Mouse (Mus musculus) adrenal gland (tissue): ENCODE data around the gene Zp3r.
"Not testable (repeated sequence)": the region's sequence is repeated elsewhere in the genome, so short reads cannot be mapped to it uniquely, and the experiment has no call there.

Experiments
- intact Hi-C: fragments of 180-260 bp; cut with DNase I; formaldehyde crosslinking; loops from one replicate; pipeline ENCODE4 v1.15.1; 2025
- long read RNA-seq, 2 experiments: library from polyadenylated mRNA; unstranded; transcript quantifications; one replicate each; pipeline ENCODE4 v2.0.0; 2020; ENCODE audit warnings: borderline replicate concordance in 1 of 2; ENCODE audit not compliant: insufficient replicate concordance in 1 of 2

Zp3r gene
- long read RNA-seq, experiment 1: 0 reads
- long read RNA-seq, experiment 2: 0 reads

DNA sequence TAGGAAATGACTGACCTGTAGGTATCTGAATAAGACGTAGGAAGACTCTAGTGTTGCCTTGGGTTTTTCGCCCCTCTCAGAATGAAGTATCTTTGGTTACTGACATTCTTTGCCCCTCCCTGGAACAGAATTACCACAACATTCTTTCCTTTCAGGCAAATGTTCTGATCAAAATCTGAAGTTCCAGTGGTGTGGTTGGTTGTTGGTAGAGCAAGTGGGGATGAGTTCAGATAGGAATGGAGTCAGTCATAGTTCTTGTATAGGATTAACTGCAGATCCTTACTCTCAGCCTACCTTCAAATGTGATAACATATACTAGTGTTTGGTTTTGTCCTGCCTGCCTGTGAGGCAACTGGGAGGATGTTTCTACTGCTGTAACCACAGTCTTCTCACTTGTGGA, at the start of gene Zp3r:
Gene Zp3r (minus strand): TSS at position 101 of the 400 bp plus-strand sequence.
- intact Hi-C loops: no loop called here

DNA sequence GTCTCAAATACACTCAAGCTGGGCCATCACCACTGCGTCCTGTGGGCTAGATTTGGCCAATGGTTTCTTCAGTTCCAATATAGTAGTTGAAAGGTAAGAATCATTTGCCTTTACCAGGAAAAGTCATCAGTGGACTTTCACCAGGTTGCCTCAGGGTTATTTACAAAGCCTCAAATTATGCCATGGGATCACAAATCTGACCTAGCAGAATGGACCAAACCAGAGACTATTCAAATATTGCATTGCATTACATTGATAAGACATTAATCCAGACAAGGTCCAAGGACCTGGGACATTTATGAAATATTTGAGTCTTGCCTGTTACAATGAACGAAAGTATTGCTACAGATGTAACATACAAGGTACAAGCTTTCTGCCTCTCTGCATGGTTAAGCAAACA, 49.1 kb upstream of the Zp3r start:
- intact Hi-C loops: no loop called here

DNA sequence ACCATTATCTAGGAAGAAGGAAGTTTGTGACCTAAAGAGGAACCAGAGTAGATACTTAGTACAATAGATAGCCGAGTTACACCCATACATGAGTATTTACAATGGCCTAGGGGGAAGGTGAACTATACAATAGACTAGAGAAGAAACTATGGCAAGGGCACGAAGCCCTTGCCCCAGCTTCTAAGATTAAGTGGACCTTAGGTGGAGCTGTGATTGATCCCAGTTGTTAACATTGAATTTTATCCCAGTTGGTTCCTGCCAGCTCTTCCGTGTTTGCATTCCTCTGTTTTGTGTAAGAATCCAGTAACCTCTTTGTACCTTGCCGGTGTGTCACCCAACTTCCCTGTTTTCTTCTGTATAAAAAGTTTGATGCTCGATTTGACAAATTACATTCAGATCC, 34.2 kb upstream of the Zp3r start:
- intact Hi-C loops: not testable (repeated sequence)

DNA sequence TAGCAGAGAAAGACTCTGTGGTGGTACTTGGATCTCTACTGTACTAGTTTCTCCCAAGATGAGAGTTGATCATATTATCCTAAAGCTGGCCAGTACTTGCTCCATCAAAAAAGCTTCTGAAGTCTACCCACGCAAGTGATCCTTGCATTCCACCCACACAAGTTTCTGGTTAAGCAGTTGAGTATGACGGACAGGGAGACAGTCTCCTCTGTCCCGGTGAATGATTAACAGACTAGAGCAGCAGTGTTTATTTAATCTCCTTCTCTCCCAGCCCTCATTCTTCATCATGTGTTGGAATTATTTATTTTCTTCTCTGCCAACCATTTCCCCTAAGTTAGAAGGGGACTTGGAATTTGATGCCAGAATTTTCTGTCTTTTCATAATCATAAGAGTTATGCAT, 32.0 kb upstream of the Zp3r start, which contains the start of gene C4bp:
Gene C4bp (minus strand): TSS at position 179 of the 400 bp plus-strand sequence.
- intact Hi-C loops: no loop called here

DNA sequence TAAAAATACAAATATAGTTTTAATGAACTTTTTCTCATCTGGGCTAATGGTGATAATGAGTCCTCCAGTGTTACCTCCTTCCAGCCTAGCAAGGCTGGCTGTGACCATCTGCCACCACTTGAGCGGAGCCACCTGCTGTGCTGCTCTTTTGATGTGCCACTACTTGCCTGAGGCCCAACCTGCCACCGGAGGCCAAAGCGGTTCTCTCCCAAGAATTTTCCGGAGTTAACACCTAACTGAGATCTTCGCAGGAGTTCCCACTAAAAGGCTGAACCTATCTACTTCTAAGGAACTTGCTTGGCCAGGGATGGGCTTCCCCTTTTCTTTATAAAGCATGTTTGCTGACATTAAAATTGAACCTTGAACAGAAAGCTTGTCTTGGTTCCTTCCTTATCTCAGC, 30.2 kb upstream of the Zp3r start:
- intact Hi-C loops: not testable (repeated sequence)

DNA sequence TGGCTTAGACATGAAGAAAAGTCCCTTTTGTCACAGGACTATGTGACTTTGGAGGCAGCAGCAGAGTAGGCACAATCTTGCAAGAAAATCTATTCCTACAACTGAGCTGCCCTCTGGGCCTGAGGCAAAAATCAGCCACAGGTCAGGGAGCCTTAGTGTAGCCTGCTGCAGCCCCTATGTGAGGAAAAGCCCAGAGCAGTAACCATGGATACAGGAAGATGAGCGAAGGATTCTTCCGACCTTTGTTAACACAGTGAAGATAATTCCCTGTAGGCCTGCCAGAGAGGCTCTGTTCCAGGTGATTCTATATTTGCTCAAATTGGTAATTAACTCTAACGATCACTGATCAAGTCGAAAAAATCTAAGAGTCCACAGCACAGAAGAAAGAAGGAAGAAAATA, 14.7 kb upstream of the Zp3r start:
- intact Hi-C loops: no loop called here

DNA sequence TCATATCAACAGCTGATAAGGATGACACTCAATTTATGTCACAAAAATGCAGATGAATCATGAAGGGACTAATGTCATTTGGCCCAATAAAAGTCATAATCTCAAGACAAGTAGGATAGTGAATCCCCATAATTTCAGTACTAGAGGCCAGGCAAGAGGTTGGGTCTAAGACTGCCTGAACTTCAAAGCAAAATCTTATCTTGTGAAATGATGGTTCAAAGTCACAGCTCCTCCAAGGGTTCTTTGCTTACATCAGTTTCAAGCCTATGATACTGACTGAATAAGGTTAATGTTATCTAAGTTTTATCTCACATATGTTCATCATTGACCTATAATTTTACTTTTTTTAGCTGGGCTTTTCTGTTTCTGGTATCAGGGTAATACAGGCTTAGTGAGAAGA, 11.5 kb upstream of the Zp3r start:
- intact Hi-C loops: no loop called here

DNA sequence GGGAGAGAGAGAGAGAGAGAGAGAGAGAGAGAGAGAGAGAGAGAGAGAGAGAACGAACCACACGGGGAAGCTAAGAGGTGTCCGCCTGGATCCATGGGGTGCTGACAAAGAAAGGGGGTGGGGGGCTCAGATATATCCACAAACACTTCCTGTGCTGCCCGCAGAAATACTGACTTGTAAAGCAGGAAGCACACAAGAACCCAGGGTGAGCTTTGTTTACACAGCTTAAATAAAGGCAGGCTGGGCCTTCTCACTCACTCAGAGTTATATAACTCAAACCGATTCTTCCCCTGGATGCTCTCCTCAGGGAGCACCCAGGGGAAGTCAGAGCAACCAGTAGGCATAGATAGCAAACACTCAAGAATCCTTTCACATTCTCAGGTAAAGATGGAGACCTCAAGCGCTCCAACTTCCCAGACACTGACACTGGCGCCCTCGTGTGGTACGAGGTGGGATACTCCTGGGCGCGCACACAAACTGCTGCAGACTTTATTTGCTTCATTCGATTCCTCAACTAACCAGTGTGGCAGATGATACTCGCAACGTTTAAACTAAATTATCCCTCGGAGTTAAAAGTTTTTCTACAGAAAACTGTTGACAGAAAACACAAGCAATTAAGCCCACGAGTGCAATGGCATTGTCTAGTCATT, 4.5 kb upstream of the Zp3r start:
- intact Hi-C loops: no loop called here

DNA sequence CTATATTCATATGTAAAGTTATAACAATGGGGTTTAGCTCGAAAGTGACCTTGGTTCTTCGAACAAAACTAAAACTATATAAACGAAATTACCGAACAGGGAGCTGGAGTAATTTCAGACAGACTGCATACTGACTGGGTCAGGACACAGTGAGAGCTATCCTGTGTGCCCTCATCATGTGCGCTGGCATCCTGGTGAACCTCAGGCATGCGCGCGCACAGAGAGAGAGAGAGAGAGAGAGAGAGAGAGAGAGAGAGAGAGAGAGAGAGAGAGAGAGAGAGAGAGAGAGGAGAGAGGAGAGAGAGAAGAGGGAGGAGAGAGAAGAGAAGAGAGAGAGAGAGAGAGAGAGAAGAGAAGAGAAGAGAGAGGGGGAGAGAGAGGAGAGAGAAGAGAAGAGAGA, 3.9 kb upstream of the Zp3r start:
- intact Hi-C loops: no loop called here

DNA sequence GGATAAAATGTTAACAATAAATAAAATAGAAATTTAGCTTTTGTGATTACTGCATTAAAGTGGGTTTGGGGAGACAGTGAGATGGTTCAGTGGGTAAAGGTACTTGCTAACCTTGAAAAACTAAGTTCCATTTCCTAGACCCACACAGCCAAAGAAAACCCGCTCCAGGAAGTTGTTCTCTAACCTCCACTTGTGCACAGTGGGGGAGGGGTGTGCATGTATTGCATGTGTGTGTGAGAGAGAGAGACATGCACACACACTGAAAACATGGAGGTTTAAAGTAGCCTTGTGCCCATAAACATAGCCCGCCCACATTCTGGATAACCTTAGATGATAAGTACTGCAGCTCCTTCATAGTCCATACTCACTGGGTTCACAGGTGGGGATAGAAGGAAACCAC, 33.1 kb downstream of the Zp3r start:
- intact Hi-C loops: no loop called here

DNA sequence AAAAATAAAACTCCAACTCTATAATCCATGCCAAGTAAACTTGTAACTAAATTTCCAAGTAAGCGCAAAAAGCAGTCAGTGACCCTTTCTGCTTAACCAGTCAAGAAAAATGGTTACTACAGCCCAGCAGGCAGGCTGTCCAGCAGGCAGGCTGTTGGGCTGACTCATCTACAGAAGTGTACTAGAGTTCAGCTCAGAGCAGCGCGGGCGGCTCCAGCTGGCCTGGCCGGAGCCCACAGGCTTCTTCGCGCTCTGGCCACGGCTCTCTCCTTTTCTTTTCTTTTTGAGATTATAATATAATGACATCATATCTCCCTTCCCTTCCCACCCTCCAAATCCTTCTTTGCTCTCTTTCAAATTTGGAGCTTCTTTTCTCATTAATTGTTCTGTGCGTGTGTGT, 40.8 kb downstream of the Zp3r start:
- intact Hi-C loops: no loop called here

DNA sequence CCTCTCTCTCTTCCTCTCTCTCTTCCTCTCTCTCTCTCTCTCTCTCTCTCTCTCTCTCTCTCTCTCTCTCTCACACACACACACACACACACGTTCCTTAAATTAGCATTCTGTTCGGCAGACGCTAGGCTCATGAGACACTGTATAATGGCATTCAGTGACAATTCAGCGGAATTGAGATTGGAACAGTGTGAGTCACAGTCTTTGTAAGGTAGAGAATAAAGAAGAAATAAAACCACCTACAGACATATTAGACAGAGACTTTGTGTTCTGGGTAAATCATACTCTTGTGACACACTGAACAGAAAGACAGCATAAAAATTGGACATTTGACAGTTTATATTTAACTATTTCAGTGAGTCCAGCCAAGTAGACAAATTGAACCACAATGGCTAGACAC, 53.0 kb downstream of the Zp3r start:
- intact Hi-C loops: loop anchor here (5.0 kb wide), 1 partner anchor 211 kb away; no protein-coding TSS in a partner anchor

DNA sequence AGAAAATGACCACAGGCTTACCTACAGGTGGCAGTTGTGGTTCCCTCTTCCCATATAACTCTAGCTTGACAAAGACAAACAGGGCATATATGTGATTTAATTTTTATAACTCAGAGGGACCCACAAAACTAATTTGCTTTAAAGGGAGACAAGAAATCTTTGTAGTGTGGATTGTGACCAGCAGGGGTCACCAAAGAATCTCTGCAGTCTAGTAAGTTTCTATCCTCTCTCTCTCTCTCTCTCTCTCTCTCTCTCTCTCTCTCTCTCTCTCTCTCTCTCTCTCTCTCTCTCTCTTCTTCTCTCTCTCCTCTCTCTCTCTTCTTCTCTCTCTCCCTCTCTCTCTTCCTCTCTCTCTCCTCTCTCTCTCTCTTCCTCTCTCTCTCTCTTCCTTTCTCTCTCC, 53.5 kb downstream of the Zp3r start:
- intact Hi-C loops: loop anchor here (5.0 kb wide), 1 partner anchor 211 kb away; no protein-coding TSS in a partner anchor

DNA sequence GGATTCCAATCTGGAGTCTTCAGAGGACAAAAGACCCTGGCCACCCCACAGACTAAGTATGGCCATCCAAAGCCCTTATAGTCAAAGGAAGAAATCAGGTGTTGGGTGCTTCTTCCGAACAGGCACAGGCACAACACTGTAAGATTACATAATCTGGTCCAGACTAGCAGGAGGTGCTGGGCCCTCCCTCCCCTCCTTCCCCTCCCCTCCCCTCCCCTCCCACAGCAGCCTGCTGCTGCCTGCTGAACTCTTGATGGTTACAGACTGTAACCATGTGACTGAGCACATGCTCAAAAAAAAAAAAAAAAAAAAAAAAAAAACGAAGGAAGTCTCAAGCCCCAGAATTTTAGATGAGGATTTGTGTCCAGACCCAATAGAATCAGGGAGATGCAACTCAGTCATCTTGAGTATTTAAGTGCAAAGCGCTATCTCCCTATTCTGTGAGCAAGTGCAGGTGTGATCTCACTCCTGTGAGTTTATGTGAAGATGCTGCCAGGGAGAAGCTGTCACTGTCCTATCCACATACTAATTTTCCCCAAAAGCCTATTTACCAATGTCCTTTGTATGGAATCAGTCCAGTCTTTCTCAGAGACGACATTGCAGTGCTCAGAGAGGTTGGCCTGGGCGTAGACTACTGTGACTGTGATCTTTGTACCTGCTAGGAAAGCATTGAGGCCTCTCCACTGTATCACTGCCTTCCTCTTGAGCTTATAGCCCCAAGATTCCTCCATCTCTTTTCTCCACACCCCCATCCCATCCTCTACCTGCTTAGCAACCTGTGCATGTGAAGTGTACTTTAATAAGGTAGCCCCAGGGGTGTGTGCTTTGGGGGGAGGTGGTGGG, 77.8 kb downstream of the Zp3r start:
- intact Hi-C loops: no loop called here

DNA sequence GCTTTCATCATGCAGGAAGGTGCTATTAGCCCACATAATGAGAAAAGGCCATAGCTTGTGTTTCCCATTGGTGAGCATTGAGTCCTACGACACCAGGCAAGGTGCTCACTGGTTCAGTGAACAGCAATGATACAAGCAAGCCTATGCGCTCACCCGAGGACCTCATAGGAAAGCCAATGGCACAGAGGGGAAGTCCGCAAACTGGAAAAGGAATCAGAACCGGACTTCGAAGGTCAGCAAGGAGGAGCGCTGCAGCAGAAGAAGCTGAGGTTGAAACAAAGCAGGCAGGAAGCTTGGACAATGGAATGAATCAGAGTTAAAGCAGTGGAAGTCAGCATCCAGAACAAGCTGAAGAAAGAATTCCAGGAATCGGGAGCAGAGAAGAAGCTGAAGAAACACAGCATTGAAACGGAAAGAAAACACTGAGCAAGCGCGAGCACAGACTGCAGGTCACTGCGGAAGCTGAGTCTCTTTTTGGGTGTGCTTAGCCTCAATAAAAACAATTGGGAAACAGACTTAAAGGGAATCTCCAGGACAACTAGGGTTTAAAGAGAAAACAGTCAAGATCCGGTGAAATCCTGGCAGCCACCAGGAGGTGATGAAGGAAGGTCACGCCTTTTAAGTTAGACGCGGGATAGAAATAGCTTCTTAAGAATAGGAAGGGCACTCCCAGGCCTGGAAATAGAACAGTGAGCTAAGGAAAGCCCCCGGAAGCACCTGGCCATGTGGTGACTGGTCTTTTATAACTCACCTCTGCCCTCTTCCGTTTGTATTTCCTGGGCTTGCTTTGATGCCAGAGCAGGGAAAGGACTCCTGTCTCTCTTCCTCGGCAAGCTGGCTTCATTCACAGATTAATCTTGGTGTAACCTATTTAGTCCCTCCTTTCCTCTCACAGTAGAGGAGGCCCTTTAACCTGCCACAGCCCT, 78.9 kb downstream of the Zp3r start:
- intact Hi-C loops: no loop called here

DNA sequence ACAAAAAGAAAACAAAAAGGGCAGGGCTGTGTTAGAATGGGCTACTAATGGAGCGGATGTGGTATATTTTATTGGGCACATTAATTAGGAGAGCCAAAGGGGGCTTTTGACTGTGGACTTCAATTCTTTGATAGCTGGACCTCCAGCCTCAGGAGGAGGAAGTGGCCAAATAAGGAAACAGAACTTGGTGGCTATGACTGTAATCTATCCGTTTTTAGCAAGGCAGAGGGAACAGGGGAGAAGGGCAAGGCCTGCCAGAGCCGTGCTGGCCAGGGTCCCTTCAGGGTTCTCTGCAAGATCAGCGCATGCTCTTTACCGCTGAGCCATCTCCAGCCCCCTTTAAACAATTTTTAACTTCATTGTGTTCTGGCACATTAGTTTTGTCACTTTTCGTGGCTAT, 79.7 kb downstream of the Zp3r start:
- intact Hi-C loops: loop anchor here (2.0 to 10.0 kb wide), 2 partner anchors 89 to 235 kb away; no protein-coding TSS in a partner anchor

DNA sequence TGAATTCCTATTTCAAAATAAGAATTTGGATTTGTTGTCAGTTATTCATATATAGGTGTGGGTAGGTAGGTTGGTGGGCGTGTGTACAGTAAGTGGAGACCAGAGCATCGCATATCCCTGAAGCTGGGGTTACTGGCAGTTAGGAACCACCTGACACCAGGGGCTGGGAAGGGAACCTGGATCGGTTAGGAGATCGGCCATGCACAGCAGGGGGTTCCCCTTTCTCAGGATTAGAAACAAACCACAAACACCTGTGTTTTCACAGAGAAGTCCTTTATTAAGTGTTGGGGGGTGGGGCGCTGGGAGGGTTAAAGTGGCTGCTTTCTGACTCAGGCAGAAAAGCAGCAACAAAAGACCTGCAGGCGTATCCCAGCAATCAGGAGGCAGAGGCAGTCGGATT, 80.3 kb downstream of the Zp3r start:
- intact Hi-C loops: loop anchor here (2.0 to 10.0 kb wide), 2 partner anchors 90 to 236 kb away; no protein-coding TSS in a partner anchor

DNA sequence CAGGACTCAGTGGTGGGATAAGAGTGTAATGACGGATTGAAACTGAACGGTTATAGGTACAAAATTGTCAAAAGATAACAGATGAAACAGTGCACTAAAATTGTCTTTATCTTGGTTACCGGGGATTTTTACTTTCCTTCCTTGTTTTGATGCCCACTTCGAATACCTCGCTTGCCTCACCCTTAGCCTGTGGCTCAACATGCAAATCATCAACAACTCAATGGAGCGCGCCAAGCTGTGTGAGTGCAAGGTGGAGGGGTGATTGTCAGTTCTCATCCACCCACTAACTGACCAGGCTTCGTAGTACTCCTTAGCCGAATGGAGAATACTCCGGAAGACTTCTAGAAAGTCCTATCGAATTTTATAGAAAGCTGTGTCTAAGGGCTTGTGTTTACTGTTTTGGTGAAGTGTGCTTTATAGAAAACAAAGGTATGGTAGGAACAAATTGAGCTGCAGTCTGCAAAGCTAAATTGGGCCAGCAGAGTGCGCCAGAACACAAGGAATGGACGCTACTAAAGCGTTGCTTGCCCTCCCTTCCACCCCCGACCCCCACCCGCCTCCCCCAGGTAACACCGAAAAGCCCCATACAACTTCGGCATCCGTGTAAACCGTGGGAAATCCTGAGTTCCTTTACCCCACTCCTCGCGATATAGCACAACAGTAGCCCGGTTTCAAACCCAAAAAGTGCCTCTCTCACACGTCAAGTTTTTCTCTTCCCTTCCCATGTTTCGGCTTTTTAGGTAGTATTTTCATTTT, 81.6 kb downstream of the Zp3r start:
- intact Hi-C loops: loop anchor here (2.0 to 10.0 kb wide), 2 partner anchors 91 to 237 kb away; no protein-coding TSS in a partner anchor
